Mouse (Mus musculus) adrenal gland, adult 2 months (tissue): ENCODE data around the gene Actr3b. TPM values are rescaled to one million over a fixed set of nuclear protein-coding genes. Genes with fewer than 3 reads are reported as not detected.

Experiments used
- DNase-seq: peaks from one replicate; pipeline ENCODE4 v3.0.0; 2021
- polyA plus RNA-seq: library from polyadenylated mRNA; depleted of rRNA; stranded (reverse); fragments of >200 nt; gene quantifications from 2 replicates; pipeline ENCODE4 v1.2.3, GENCODE M21; 2012; rRNA removed
- total RNA-seq, 2 experiments: library from RNA; stranded (reverse); gene quantifications; 2 replicates each; pipeline ENCODE4 v1.2.3; 2021

The Actr3b gene
- total and polyA plus RNA-seq, 3 experiments = 1.7 to 9.3 (median 6.2) TPM

DNA sequence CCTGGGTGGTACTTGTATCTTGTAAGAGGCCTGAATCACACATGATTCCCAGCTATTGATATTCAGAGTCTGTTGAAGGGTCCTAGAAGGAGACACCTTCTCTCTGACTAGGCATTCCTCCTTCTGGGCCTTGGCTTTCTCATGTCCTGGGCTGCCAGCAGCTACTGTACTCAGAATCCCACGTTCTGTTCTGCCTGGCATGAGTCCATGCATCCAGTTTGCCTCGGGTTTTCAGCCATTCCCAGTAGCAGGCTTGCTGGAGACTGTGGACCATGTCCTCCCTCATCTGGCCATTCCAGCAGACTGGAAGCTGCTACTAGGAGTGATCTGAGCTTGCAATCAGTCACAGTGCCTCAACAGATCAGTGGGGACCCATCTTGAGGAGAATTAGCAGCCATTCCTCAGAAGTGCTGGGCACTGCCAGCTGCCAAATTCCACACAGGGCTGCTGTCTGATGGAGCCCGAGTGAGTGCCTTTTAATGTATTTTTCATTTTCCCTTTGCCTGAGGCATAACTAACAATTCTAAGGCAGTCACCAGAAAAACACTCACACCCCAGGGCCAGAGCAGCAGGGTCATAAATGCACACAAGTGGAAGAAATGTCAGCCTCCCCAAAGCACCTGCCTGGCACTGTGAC lies 130.1 kb downstream of the Actr3b start:
- DNase-seq = no peak

DNA sequence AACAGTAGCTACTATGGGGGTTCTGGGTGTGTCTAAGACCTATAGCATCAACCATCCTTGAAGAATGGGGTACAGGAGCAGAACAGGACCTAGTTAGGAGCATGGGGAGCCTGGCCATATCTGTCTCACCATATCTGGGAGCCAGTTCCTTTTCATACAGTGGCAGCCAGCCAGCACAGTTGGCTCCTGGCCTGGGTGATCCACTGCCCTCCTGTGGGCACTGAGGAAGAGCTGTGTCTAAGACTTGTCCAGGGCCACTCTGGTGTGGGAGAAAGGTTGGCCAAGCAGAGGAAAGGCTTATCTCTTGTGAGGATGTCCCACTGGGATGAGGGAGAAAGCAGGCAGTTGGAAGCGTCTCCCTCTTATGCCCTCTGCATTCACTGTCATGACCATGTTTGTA lies 131.5 kb downstream of the Actr3b start:
- DNase-seq = peak; percentile 79

Other genes starting within 250 kb of the Actr3b start
- gene Cct8l1, start 243.9 kb upstream of the Actr3b start, total RNA-seq = not detected
- not detected in 2 replicates for gene Cct8l1, start 243.9 kb upstream of the Actr3b start, polyA plus RNA-seq
- gene Xrcc2, start 54.2 kb upstream of the Actr3b start, total RNA-seq = 1 to 10 TPM; 2.6 to 4.8 TPM
- gene Xrcc2, start 54.2 kb upstream of the Actr3b start, polyA plus RNA-seq = 2.5 and 3.0 TPM in 2 replicates
- gene Gm21663, start 182.4 kb downstream of the Actr3b start, total RNA-seq = under 1 TPM in 1 of 2 experiments, not detected in 1; 0.17 TPM
- gene Gm21663, start 182.4 kb downstream of the Actr3b start, polyA plus RNA-seq = not detected in 2 replicates
- not detected for gene Gm21671, start 194.4 kb downstream of the Actr3b start, total RNA-seq
- not detected in 2 replicates for gene Gm21671, start 194.4 kb downstream of the Actr3b start, polyA plus RNA-seq
- gene Gm21680, start 212.7 kb downstream of the Actr3b start, total RNA-seq = not detected
- not detected in 2 replicates for gene Gm21680, start 212.7 kb downstream of the Actr3b start, polyA plus RNA-seq
- not detected for gene Gm21698, start 228.7 kb downstream of the Actr3b start, total RNA-seq
- not detected in 2 replicates for gene Gm21698, start 228.7 kb downstream of the Actr3b start, polyA plus RNA-seq
- gene Gm1979, start 244.8 kb downstream of the Actr3b start, total RNA-seq = not detected
- not detected in 2 replicates for gene Gm1979, start 244.8 kb downstream of the Actr3b start, polyA plus RNA-seq